In the genomic region with DNA sequence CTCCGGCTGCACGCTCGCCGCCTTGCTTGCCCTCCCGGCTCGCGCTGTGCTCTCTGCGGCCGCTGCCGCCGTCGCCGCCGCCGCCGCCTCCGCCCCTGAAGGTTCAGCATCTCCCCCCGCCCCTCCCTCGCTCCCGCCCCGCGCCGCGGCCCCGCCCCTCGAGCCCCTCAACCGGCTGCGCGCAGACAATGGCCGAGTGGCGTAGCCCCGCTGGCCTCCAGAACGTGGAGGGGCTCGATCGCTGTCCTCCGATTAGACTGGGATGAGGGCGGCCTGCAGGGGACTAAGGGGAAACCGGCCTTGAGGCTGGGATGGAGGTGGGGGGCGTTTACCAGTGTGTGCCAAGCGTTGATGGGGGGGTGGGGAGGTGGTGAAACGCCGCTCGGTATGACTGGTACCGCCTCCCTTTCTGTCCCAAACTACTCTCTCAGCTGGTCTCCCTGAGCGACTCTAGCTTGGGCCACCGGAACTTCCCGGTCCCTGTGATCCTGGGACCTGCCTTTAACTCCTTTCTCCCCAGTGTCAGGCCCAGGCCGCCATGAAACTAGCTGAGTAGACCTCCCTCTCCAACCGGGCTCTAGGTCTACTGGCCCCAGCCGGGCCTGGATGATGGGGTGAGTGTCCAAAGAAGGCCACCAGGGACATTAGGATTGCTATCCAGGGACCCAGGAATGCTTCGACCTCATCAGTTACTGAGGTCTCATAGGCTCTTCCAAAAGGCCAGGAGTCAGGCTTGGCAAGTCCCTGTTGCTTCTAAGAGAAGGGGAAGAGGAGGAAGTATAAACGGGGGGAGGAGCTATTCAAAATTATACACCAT, we compare ENCODE assay signal across 8 mouse cellular contexts. TPM values are rescaled to one million over a fixed set of nuclear protein-coding genes. Genes with fewer than 3 reads are reported as not detected.
DNase-seq lines count a peak whose midpoint lies in the region; ATAC-seq and TF ChIP-seq lines count a peak whose summit lies in the region.

A gene (minus strand): TSS at position 480 of the 817 bp plus-strand sequence.

- H3K9me3 ChIP-seq in G1E (replicated peaks), result no peaks in the 10 kb centered on the region
- no peaks in the 10 kb centered on the region for H3K9me3 ChIP-seq in forebrain, embryonic 10.5 days

- no peak; the same call in 1 of the 2 replicates for TF ChIP-seq POLR2A in small intestine, adult 2 months (IDR thresholded peaks at IDR 0.05; ENCODE audit: low read depth, low read length)

- peak within 1 kb of the TSS; percentile 95 for H3K27ac ChIP-seq in forebrain, embryonic 10.5 days
- H3K27ac ChIP-seq in macrophage, result peak within 1 kb of the TSS; percentile 52
- H3K27ac ChIP-seq in small intestine, adult 2 months (ENCODE audit: insufficient read depth, low read depth, low read length), result peak within 1 kb of the TSS; percentile 39

- H3K36me3 ChIP-seq in G1E (replicated peaks) (peaks cover 2% of the 10 kb centered on the region), macrophage (ENCODE audit: inconsistent target) (no peaks in the 10 kb centered on the region)
- peaks cover 7% of the 10 kb centered on the region; the same call in 1 of the 2 replicates for H3K36me3 ChIP-seq in forebrain, embryonic 10.5 days (replicated peaks)
- H3K36me3 ChIP-seq in small intestine, adult 2 months (ENCODE audit: control insufficient read depth, insufficient read depth, low read length), result no peaks in the 10 kb centered on the region

- H3K27me3 ChIP-seq in G1E (ENCODE audit: insufficient read depth, low read length), result peaks cover 26% of the 10 kb centered on the region
- H3K27me3 ChIP-seq in forebrain, embryonic 10.5 days (ENCODE audit: poor library complexity, severe bottlenecking), result peaks cover 34% of the 10 kb centered on the region
- no peaks in the 10 kb centered on the region; the same call in 1 of the 2 replicates for H3K27me3 ChIP-seq in small intestine, adult 2 months (ENCODE audit: control insufficient read depth, insufficient read depth, low read length)

- intact Hi-C loops in heart, postnatal 14 days (cut with DNase I), result loop anchor here (2.0 kb wide), 1 partner anchor 34 kb away; no protein-coding TSS in a partner anchor

- no peak for ATAC-seq in G1E (ENCODE audit: extremely low read depth, insufficient number of reproducible peaks, low FRiP score, poor library complexity, severe bottlenecking)
- no peak for ATAC-seq in megakaryocyte-erythroid progenitor cell, adult 5-6 weeks (replicated peaks; ENCODE audit: low FRiP score, low TSS enrichment, poor library complexity, severe bottlenecking)

- H3K4me1 ChIP-seq in G1E (ENCODE audit: insufficient read depth, low read depth, low read length), result peaks cover 63% of the 10 kb centered on the region
- H3K4me1 ChIP-seq in forebrain, embryonic 10.5 days, result peaks cover 72% of the 10 kb centered on the region
- peaks cover 15% of the 10 kb centered on the region for H3K4me1 ChIP-seq in small intestine, adult 2 months (ENCODE audit: control insufficient read depth, insufficient read depth, insufficient read length, low read length)

- peak; percentile 83 for DNase-seq in G1E (ENCODE audit: low spot score)
- DNase-seq in adrenal gland, postnatal 25 days, result peak; percentile 83
- DNase-seq in forebrain, embryonic 10.5 days (ENCODE audit: extremely low spot score, low spot score), result peak; percentile 84
- DNase-seq in heart, postnatal 14 days, result peak; percentile 76 to 79
- DNase-seq in layer of hippocampus, postnatal 25 days (ENCODE audit: extremely low spot score in 1 of 2, low spot score in 1 of 2), result peak in 1 of 2 experiments; percentile 54

- H3K4me3 ChIP-seq in G1E (ENCODE audit: low read depth, low read length) (peak within 1 kb of the TSS; percentile 78), macrophage (ENCODE audit: inconsistent target) (peak within 1 kb of the TSS; percentile 40)
- peak within 1 kb of the TSS; percentile 64 for H3K4me3 ChIP-seq in forebrain, embryonic 10.5 days
- peak within 1 kb of the TSS; percentile 78 for H3K4me3 ChIP-seq in small intestine, adult 2 months (ENCODE audit: low read depth, low read length)

- TF ChIP-seq CTCF in G1E (IDR thresholded peaks at IDR 0.05; ENCODE audit: low read depth, low read length), result no peak
- no peak for TF ChIP-seq CTCF in small intestine, adult 2 months (IDR thresholded peaks at IDR 0.05; ENCODE audit: extremely low read depth, insufficient read length, insufficient replicate concordance, low read depth, low read length)

- under 1% methylated on average over 52 of the region's 52 CpGs for WGBS in forebrain, embryonic 10.5 days
- WGBS in macrophage (ENCODE audit: missing documents), result 3% methylated on average over 21 of the region's 52 CpGs
- WGBS in small intestine, adult 2 months, result 3% methylated on average over 44 of the region's 52 CpGs

- H3K79me2 ChIP-seq in macrophage (ENCODE audit: inconsistent target), result peaks cover 8% of the 10 kb centered on the region

RNA-seq across cellular contexts. Expression of the gene that starts here (rescaled TPM):
- total RNA-seq in G1E (2014; fragmentation: Nextera tagmentation) (1.4 TPM in 1 of 2 replicates, not detected in the other), G1E (2017) (0.05 and 0.41 TPM in 2 replicates)
- polyA plus RNA-seq in G1E (2012) (0.61 and 0.63 TPM in 2 replicates), macrophage (2018) (0.52 to 3.0 TPM (median 1.7 TPM) in 3 replicates)
- 7.4 and 10.4 TPM in 2 replicates for total RNA-seq in adrenal gland, postnatal 25 days (2021)
- 5.3 and 6.0 TPM in 2 replicates for polyA plus RNA-seq in forebrain, embryonic 10.5 days (2016; fragmentation: Nextera tagmentation; extraction: Ambion mirVana)
- total RNA-seq in heart, postnatal 14 days (2021), result 1 to 10 TPM; 5.5 to 6.9 TPM
- total RNA-seq in layer of hippocampus, postnatal 25 days (2021), result 100 to 1,000 TPM; 138 to 144 TPM
- total RNA-seq in macrophage (2018; cell fraction: chromatin; rRNA removed), result 10 to 100 TPM in 25 of 26 experiments, 1 to 10 TPM in 1; 7.5 to 54.0 (median 29.1) TPM
- 1 to 10 TPM in 25 of 26 experiments, under 1 TPM in 1; 0.98 to 6.2 (median 3.1) TPM for total RNA-seq in macrophage (2018; cell fraction: cytosol; rRNA removed)
- 10 to 100 TPM in 25 of 26 experiments, 1 to 10 TPM in 1; 5.0 to 35.3 (median 19.2) TPM for total RNA-seq in macrophage (2018; cell fraction: nucleus; rRNA removed)
- 3.2 and 5.7 TPM in 2 replicates for polyA plus RNA-seq in small intestine, adult 2 months (2012; rRNA removed)
- 0.40 and 0.98 TPM in 2 replicates for total RNA-seq in megakaryocyte-erythroid progenitor cell, adult 5-6 weeks (2014; fragmentation: Nextera tagmentation)
- 0.38 TPM in 1 of 2 replicates, not detected in the other for total RNA-seq in megakaryocyte-erythroid progenitor cell, adult 5-6 weeks (2017)

Comparison
In these comparisons a context has a peak if more than half of its experiments do, and no peak if none do; other contexts are left out.
1. RNA of the gene that starts here (total RNA-seq): 138 to 144 TPM in layer of hippocampus, postnatal 25 days; 7.4 to 10.4 TPM in adrenal gland, postnatal 25 days, 5.5 to 6.9 TPM in heart, postnatal 14 days, 0.05 to 1.4 TPM in G1E and 0.38 to 0.98 TPM in megakaryocyte-erythroid progenitor cell, adult 5-6 weeks; every median in the first group is over 10 times any median in the second.
2. H3K27ac ChIP-seq: peak in every context shown above with its lines; median percentile 95 in forebrain, embryonic 10.5 days; 52 in macrophage; 39 in small intestine, adult 2 months.
3. Peak in every context shown above with its lines, with median percentiles within 50 percentile points of each other: H3K4me3 ChIP-seq.